Mouse (Mus musculus) embryonic facial prominence, embryonic 13.5 days (tissue): ENCODE data around the gene Duox2. TPM values are rescaled to one million over a fixed set of nuclear protein-coding genes. Genes with fewer than 3 reads are reported as not detected.

ENCODE experiments used
- ATAC-seq: fragments of 200-750 bp; cut with Nextera tagmentation; 2 replicates; pipeline ENCODE4 v1.8.0; 2017; ENCODE audit warnings: low read depth; ENCODE audit not compliant: insufficient number of reproducible peaks, insufficient read depth, low FRiP score, low TSS enrichment
- H3K27ac ChIP-seq: fragments of 300-500 bp; sonication (generic); 2 replicates; pipeline ENCODE4 v1.5.1; 2015; ENCODE audit warnings: moderate library complexity, mild to moderate bottlenecking, inconsistent platforms
- H3K27me3 ChIP-seq: fragments of 300-500 bp; sonication (generic); 2 replicates; pipeline ENCODE4 v1.6.1; 2015; ENCODE audit warnings: mild to moderate bottlenecking, inconsistent platforms
- H3K36me3 ChIP-seq: fragments of 300-500 bp; sonication (generic); 2 replicates; pipeline ENCODE4 v1.6.1; 2015; ENCODE audit warnings: mild to moderate bottlenecking, inconsistent platforms
- H3K4me1 ChIP-seq: fragments of 300-500 bp; sonication (generic); 2 replicates; pipeline ENCODE4 v1.6.1; 2015; ENCODE audit warnings: inconsistent platforms
- H3K4me2 ChIP-seq: fragments of 300-500 bp; sonication (generic); 2 replicates; pipeline ENCODE4 v1.6.1; 2015; ENCODE audit warnings: moderate library complexity, mild to moderate bottlenecking, inconsistent platforms
- H3K4me3 ChIP-seq: fragments of 300-500 bp; sonication (generic); 2 replicates; pipeline ENCODE4 v1.5.1; 2015; ENCODE audit warnings: mild to moderate bottlenecking, inconsistent platforms
- H3K9ac ChIP-seq: fragments of 300-500 bp; sonication (generic); 2 replicates; pipeline ENCODE4 v1.6.1; 2015; ENCODE audit warnings: mild to moderate bottlenecking, inconsistent platforms
- H3K9me3 ChIP-seq: fragments of 300-500 bp; sonication (generic); 2 replicates; pipeline ENCODE4 v1.6.1; 2016; ENCODE audit warnings: inconsistent platforms
- WGBS: fragments of 180-500 bp; shearing (Covaris S2); methylation state at CpG from one replicate; pipeline ENCODE4 v1.1.7; 2015; ENCODE audit warnings: mixed read lengths; 5-methylcytosine and 5-hydroxymethylcytosine counted together
- polyA plus RNA-seq: library from polyadenylated mRNA; unstranded; fragments of >200 nt; fragmentation: Nextera tagmentation; extraction: Ambion mirVana; gene quantifications from 2 replicates; pipeline ENCODE4 v1.2.1, GENCODE M21; 2015

The Duox2 gene
- polyA plus RNA-seq, 1 experiment from 2014 or later: 0.14 TPM

- Histone ChIP-seq H3K9me3 (no peaks in the 10 kb centered on the region), H3K4me3 (no peak overlapping the region), H3K27ac (no peak overlapping the region), H3K36me3 (no peaks in the 10 kb centered on the region), H3K4me2 (no peak overlapping the region), H3K27me3 (no peaks in the 10 kb centered on the region), H3K9ac (no peak overlapping the region), H3K4me1 (peaks cover 8% of the 10 kb centered on the region)
- ATAC-seq: no peak
- WGBS: 60% methylated on average over 3 of the region's 3 CpGs
These were observed 33.6 kb downstream of the Duox2 start for GRCm38 (mm10) chr2:122264690-122265089.

- H3K4me1 ChIP-seq: peaks cover 12% of the 10 kb centered on the region
- 91% methylated on average over 5 of the region's 5 CpGs for WGBS
These were observed 37.5 kb downstream of the Duox2 start for GRCm38 (mm10) chr2:122260729-122261128.

GRCm38 (mm10) chr2:122255997-122256396, 42.3 kb downstream of the Duox2 start:
- H3K4me1 ChIP-seq: peaks cover 9% of the 10 kb centered on the region; the same call in 1 of the 2 replicates
- no peaks in the 10 kb centered on the region for H3K27me3 ChIP-seq
- H3K9ac ChIP-seq: no peak overlapping the region
- no peak overlapping the region for H3K4me3 ChIP-seq
- H3K9me3 ChIP-seq: no peaks in the 10 kb centered on the region
- H3K36me3 ChIP-seq: no peaks in the 10 kb centered on the region
- no peak for ATAC-seq
- no peak overlapping the region for H3K4me2 ChIP-seq
- H3K27ac ChIP-seq: no peak overlapping the region
- WGBS: 90% methylated on average over 5 of the region's 5 CpGs

More at GRCm38 (mm10) chr2:122260729-122261128, 37.5 kb downstream of the Duox2 start:
- Histone ChIP-seq H3K9ac (no peak overlapping the region), H3K27ac (no peak overlapping the region), H3K36me3 (no peaks in the 10 kb centered on the region), H3K4me3 (no peak overlapping the region), H3K4me2 (no peak overlapping the region), H3K9me3 (no peaks in the 10 kb centered on the region), H3K27me3 (no peaks in the 10 kb centered on the region)
- ATAC-seq: no peak

GRCm38 (mm10) chr2:122247786-122248185, 50.5 kb downstream of the Duox2 start:
- 86% methylated on average over 10 of the region's 10 CpGs for WGBS
- Histone ChIP-seq H3K36me3 (no peaks in the 10 kb centered on the region), H3K9me3 (no peaks in the 10 kb centered on the region)

GRCm38 (mm10) chr2:122243671-122244131, 54.5 kb downstream of the Duox2 start:
- Histone ChIP-seq H3K9me3 (no peaks in the 10 kb centered on the region), H3K27me3 (no peaks in the 10 kb centered on the region), H3K9ac (no peak overlapping the region), H3K4me3 (no peak overlapping the region), H3K4me1 (0 out of 2 replicates have a peak, but pooled peaks cover 3% of the 10 kb centered on the region), H3K36me3 (no peaks in the 10 kb centered on the region), H3K4me2 (no peak overlapping the region), H3K27ac (no peak overlapping the region)
- 4% methylated on average over 3 of the region's 3 CpGs for WGBS
- ATAC-seq: peak; percentile 37; the same call in 1 of the 2 replicates

More at GRCm38 (mm10) chr2:122247786-122248185, 50.5 kb downstream of the Duox2 start:
- H3K4me2 ChIP-seq: no peak overlapping the region
- H3K4me1 ChIP-seq: 0 out of 2 replicates have a peak, but pooled peaks cover 3% of the 10 kb centered on the region
- H3K4me3 ChIP-seq: no peak overlapping the region
- no peaks in the 10 kb centered on the region for H3K27me3 ChIP-seq
- no peak overlapping the region for H3K9ac ChIP-seq
- H3K27ac ChIP-seq: no peak overlapping the region
- ATAC-seq: no peak

- Histone ChIP-seq H3K9ac (no peak overlapping the region), H3K4me2 (no peak overlapping the region), H3K27ac (no peak overlapping the region), H3K36me3 (no peaks in the 10 kb centered on the region), H3K4me1 (0 out of 2 replicates have a peak, but pooled peaks cover 3% of the 10 kb centered on the region), H3K27me3 (no peaks in the 10 kb centered on the region), H3K4me3 (no peak overlapping the region), H3K9me3 (no peaks in the 10 kb centered on the region)
- 61% methylated on average over 6 of the region's 6 CpGs for WGBS
- no peak for ATAC-seq
These were observed 56.3 kb downstream of the Duox2 start for GRCm38 (mm10) chr2:122241935-122242334.

GRCm38 (mm10) chr2:122241226-122241625, 57.0 kb downstream of the Duox2 start:
- H3K4me1 ChIP-seq: 0 out of 2 replicates have a peak, but pooled peaks cover 3% of the 10 kb centered on the region
- H3K27ac ChIP-seq: no peak overlapping the region
- no peaks in the 10 kb centered on the region for H3K9me3 ChIP-seq
- H3K9ac ChIP-seq: no peak overlapping the region
- no peaks in the 10 kb centered on the region for H3K36me3 ChIP-seq
- no peak overlapping the region for H3K4me3 ChIP-seq
- no peak for ATAC-seq
- H3K27me3 ChIP-seq: no peaks in the 10 kb centered on the region
- H3K4me2 ChIP-seq: no peak overlapping the region
- 86% methylated on average over 4 of the region's 4 CpGs for WGBS

- Histone ChIP-seq H3K9me3 (no peaks in the 10 kb centered on the region), H3K9ac (no peak overlapping the region), H3K4me2 (no peak overlapping the region), H3K4me1 (0 out of 2 replicates have a peak, but pooled peaks cover 3% of the 10 kb centered on the region), H3K27me3 (no peaks in the 10 kb centered on the region), H3K4me3 (no peak overlapping the region), H3K27ac (no peak overlapping the region), H3K36me3 (no peaks in the 10 kb centered on the region)
- ATAC-seq: no peak
These were observed 57.5 kb downstream of the Duox2 start for GRCm38 (mm10) chr2:122240735-122241134.

- no peak overlapping the region for H3K9ac ChIP-seq
- peaks cover 6% of the 10 kb centered on the region for H3K4me1 ChIP-seq
- WGBS: 87% methylated on average over 2 of the region's 2 CpGs
- no peaks in the 10 kb centered on the region for H3K36me3 ChIP-seq
- H3K27ac ChIP-seq: no peak overlapping the region
- H3K27me3 ChIP-seq: no peaks in the 10 kb centered on the region
- no peaks in the 10 kb centered on the region for H3K9me3 ChIP-seq
- no peak overlapping the region for H3K4me2 ChIP-seq
- ATAC-seq: no peak
- no peak overlapping the region for H3K4me3 ChIP-seq
These were observed 60.3 kb downstream of the Duox2 start for GRCm38 (mm10) chr2:122237891-122238470.

GRCm38 (mm10) chr2:122236321-122236720, 61.9 kb downstream of the Duox2 start:
- H3K4me2 ChIP-seq: no peak overlapping the region
- ATAC-seq: no peak
- no peak overlapping the region for H3K27ac ChIP-seq
- no peaks in the 10 kb centered on the region for H3K27me3 ChIP-seq
- H3K4me3 ChIP-seq: no peak overlapping the region
- H3K36me3 ChIP-seq: no peaks in the 10 kb centered on the region
- peaks cover 6% of the 10 kb centered on the region for H3K4me1 ChIP-seq
- no peak overlapping the region for H3K9ac ChIP-seq
- H3K9me3 ChIP-seq: no peaks in the 10 kb centered on the region

GRCm38 (mm10) chr2:122235425-122235824, 62.8 kb downstream of the Duox2 start:
- peak overlapping the region; percentile 83 for H3K4me2 ChIP-seq
- no peak overlapping the region; the same call in 1 of the 2 replicates for H3K9ac ChIP-seq
- 81% methylated on average over 2 of the region's 2 CpGs for whole genome bisulfite sequencing
- H3K27ac ChIP-seq: no peak overlapping the region
- H3K4me1 ChIP-seq: peaks cover 6% of the 10 kb centered on the region
- no peaks in the 10 kb centered on the region for H3K9me3 ChIP-seq
- H3K36me3 ChIP-seq: no peaks in the 10 kb centered on the region
- H3K4me3 ChIP-seq: peak overlapping the region; percentile 59
- ATAC-seq: no peak
- no peaks in the 10 kb centered on the region for H3K27me3 ChIP-seq

- ATAC-seq: peak; percentile 89
- Histone ChIP-seq H3K4me3 (peak within 1 kb of the TSS; percentile 59), H3K4me1 (peaks cover 6% of the 10 kb centered on the region), H3K27me3 (no peaks in the 10 kb centered on the region), H3K36me3 (no peaks in the 10 kb centered on the region), H3K27ac (peak within 1 kb of the TSS; percentile 73), H3K9me3 (no peaks in the 10 kb centered on the region), H3K9ac (peak within 1 kb of the TSS; percentile 75), H3K4me2 (peak within 1 kb of the TSS; percentile 83)
- WGBS: under 1% methylated on average over 35 of the region's 35 CpGs
These were observed 63.5 kb downstream of the Duox2 start, which contains the start of gene Sord for GRCm38 (mm10) chr2:122234611-122235288. Gene Sord, plus strand, starts transcription at chr2:122234749.
